Mouse (Mus musculus) spleen, embryonic (tissue): ENCODE results near the gene Sly.
"Not testable (repeated sequence)": the region's sequence is repeated elsewhere in the genome, so short reads cannot be mapped to it uniquely, and the experiment has no call there.

Experiments used
- CTCF ChIA-PET: fragments of 350-600 bp; sonication (Branson Sonifier 250); formaldehyde crosslinking; loops from one replicate; lab custom pipeline; 2022; lab: Charles Lee

Gene Sly

GRCm38 (mm10) chrY:57186888-57187287 lies at the start of gene Sly:
Sly (plus strand) TSS chrY:57187188.
- CTCF ChIA-PET, result not testable (repeated sequence)
